Comparison of ENCODE assay signal across 26 mouse cellular contexts in the genomic region with DNA sequence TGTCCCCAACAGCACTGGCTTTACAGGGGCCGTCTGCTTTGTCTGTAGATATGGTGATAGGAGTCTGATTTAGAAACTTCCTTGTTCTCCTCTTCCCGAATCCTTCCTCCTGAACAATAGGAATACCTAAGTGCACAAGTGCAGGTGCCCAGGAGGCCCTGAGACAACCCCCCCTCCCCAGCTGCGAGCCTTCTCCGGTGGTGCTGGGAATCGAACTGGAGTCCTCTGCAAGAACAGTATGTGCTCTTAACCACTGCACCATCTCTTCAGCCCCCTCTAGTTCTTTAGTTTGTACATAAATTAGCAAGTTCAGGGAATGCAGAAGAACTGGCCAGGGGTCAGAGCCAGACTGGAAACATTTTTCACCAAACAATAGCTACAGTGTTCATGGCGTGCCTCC. TPM values are rescaled to one million over a fixed set of nuclear protein-coding genes. Genes with fewer than 3 reads are reported as not detected.
DNase-seq lines count a peak whose midpoint lies in the region; ATAC-seq and TF ChIP-seq lines count a peak whose summit lies in the region.
"Had no signal": no experiment of that assay in that cellular context is flagged by ENCODE, and none has a peak within 500 bp of the region (broad histone marks: within the 10 kb centered on the region; RNA-seq: fewer than 3 reads in every experiment).

No protein-coding gene starts in this region.

- no peak for DNase-seq in embryonic facial prominence, embryonic 10.5 days (ENCODE audit: low spot score)
- no peak for DNase-seq in lung, postnatal 10 days
- no peak for DNase-seq in stomach, postnatal 0 days (ENCODE audit: low spot score)
- no peak for DNase-seq in liver, embryonic 11.5 days (ENCODE audit: low spot score)
- DNase-seq in right cerebral cortex, postnatal 25 days: no peak
- DNase-seq: adrenal gland, postnatal 14 days; cerebellum, adult 2 months; cerebellum, postnatal 25 days; gastrocnemius, postnatal 25 days; heart, adult 18-20 months; heart, postnatal 10 days; kidney, adult 18-20 months; lung, adult 18-20 months; lung, postnatal 4 days had no signal

- no peaks in the 10 kb centered on the region for H3K9me3 ChIP-seq in embryonic facial prominence, embryonic 13.5 days
- H3K9me3 ChIP-seq in embryonic facial prominence, embryonic 10.5 days: no peaks in the 10 kb centered on the region
- H3K9me3 ChIP-seq in lung, embryonic 15.5 days: no peaks in the 10 kb centered on the region
- H3K9me3 ChIP-seq in intestine, embryonic 15.5 days: no peaks in the 10 kb centered on the region
- H3K9me3 ChIP-seq in stomach, postnatal 0 days (ENCODE audit: control insufficient read depth, low read length): no peaks in the 10 kb centered on the region
- H3K9me3 ChIP-seq in liver, embryonic 11.5 days (ENCODE audit: control insufficient read depth, low read length): no peaks in the 10 kb centered on the region
- H3K9me3 ChIP-seq: forebrain, embryonic 15.5 days; G1E; heart, embryonic 12.5 days; hindbrain, embryonic 10.5 days; liver, embryonic 12.5 days; midbrain, embryonic 15.5 days; neural tube, embryonic 12.5 days had no signal

- peaks cover 31% of the 10 kb centered on the region for H3K4me1 ChIP-seq in embryonic facial prominence, embryonic 13.5 days
- peaks cover 57% of the 10 kb centered on the region for H3K4me1 ChIP-seq in embryonic facial prominence, embryonic 10.5 days
- peaks cover 44% of the 10 kb centered on the region for H3K4me1 ChIP-seq in lung, embryonic 15.5 days
- peaks cover 33% of the 10 kb centered on the region for H3K4me1 ChIP-seq in intestine, embryonic 15.5 days (replicated peaks)
- no peaks in the 10 kb centered on the region; the same call in 1 of the 2 replicates for H3K4me1 ChIP-seq in stomach, postnatal 0 days (replicated peaks; ENCODE audit: control insufficient read depth, insufficient read depth)
- no peaks in the 10 kb centered on the region for H3K4me1 ChIP-seq in liver, embryonic 11.5 days (replicated peaks; ENCODE audit: control insufficient read depth, insufficient read depth, low read length)
- H3K4me1 ChIP-seq: forebrain, embryonic 15.5 days; liver, embryonic 12.5 days; midbrain, embryonic 15.5 days had no signal

- H3K9ac ChIP-seq in embryonic facial prominence, embryonic 13.5 days: no peak overlapping the region
- H3K9ac ChIP-seq in lung, embryonic 15.5 days: no peak overlapping the region
- H3K9ac ChIP-seq in intestine, embryonic 15.5 days: no peak overlapping the region
- H3K9ac ChIP-seq in stomach, postnatal 0 days (ENCODE audit: low read length): no peak overlapping the region
- no peak overlapping the region for H3K9ac ChIP-seq in liver, embryonic 11.5 days (ENCODE audit: low read depth, low read length)
- H3K9ac ChIP-seq: forebrain, embryonic 15.5 days; heart, embryonic 12.5 days; liver, embryonic 12.5 days; midbrain, embryonic 15.5 days; neural tube, embryonic 12.5 days had no signal

- no peaks in the 10 kb centered on the region for H3K36me3 ChIP-seq in embryonic facial prominence, embryonic 13.5 days
- no peaks in the 10 kb centered on the region for H3K36me3 ChIP-seq in embryonic facial prominence, embryonic 10.5 days (replicated peaks)
- no peaks in the 10 kb centered on the region for H3K36me3 ChIP-seq in lung, embryonic 15.5 days
- no peaks in the 10 kb centered on the region for H3K36me3 ChIP-seq in intestine, embryonic 15.5 days
- H3K36me3 ChIP-seq in stomach, postnatal 0 days (ENCODE audit: control insufficient read depth, insufficient read depth, low read length): no peaks in the 10 kb centered on the region
- no peaks in the 10 kb centered on the region for H3K36me3 ChIP-seq in liver, embryonic 11.5 days (ENCODE audit: control insufficient read depth, insufficient read depth, low read length)
- H3K36me3 ChIP-seq: forebrain, embryonic 15.5 days; G1E; heart, embryonic 12.5 days; hindbrain, embryonic 10.5 days; liver, embryonic 12.5 days; midbrain, embryonic 15.5 days; neural tube, embryonic 12.5 days had no signal

- 75% methylated on average over 6 of the region's 6 CpGs for WGBS in embryonic facial prominence, embryonic 13.5 days
- 69% methylated on average over 6 of the region's 6 CpGs for WGBS in embryonic facial prominence, embryonic 10.5 days
- WGBS in lung, embryonic 15.5 days: 70% methylated on average over 6 of the region's 6 CpGs
- WGBS in intestine, embryonic 15.5 days: 77% methylated on average over 6 of the region's 6 CpGs
- 76% methylated on average over 6 of the region's 6 CpGs for WGBS in stomach, postnatal 0 days
- WGBS in liver, embryonic 11.5 days: 73% methylated on average over 6 of the region's 6 CpGs

- ATAC-seq in embryonic facial prominence, embryonic 13.5 days (ENCODE audit: insufficient number of reproducible peaks, insufficient read depth, low FRiP score, low TSS enrichment, low read depth): no peak
- ATAC-seq in lung, embryonic 15.5 days (ENCODE audit: borderline replicate concordance, extremely low read depth, low FRiP score, low TSS enrichment): no peak
- ATAC-seq in intestine, embryonic 15.5 days: no peak
- no peak for ATAC-seq in stomach, postnatal 0 days (ENCODE audit: low FRiP score, low TSS enrichment)
- no peak for ATAC-seq in liver, embryonic 11.5 days (replicated peaks; ENCODE audit: low FRiP score)
- ATAC-seq: forebrain, embryonic 15.5 days; hindbrain, postnatal 0 days; liver, embryonic 12.5 days; midbrain, embryonic 15.5 days; Patski had no signal

- no peak for TF ChIP-seq EP300 in stomach, postnatal 0 days (optimal IDR thresholded peaks at IDR 0.05)

- no peak overlapping the region for H3K4me2 ChIP-seq in embryonic facial prominence, embryonic 13.5 days
- no peak overlapping the region for H3K4me2 ChIP-seq in lung, embryonic 15.5 days
- H3K4me2 ChIP-seq in intestine, embryonic 15.5 days (replicated peaks): no peak overlapping the region
- no peak overlapping the region for H3K4me2 ChIP-seq in stomach, postnatal 0 days (replicated peaks; ENCODE audit: low read depth)
- H3K4me2 ChIP-seq in liver, embryonic 11.5 days: no peak overlapping the region
- H3K4me2 ChIP-seq: forebrain, embryonic 15.5 days; heart, embryonic 12.5 days; liver, embryonic 12.5 days; midbrain, embryonic 15.5 days; neural tube, embryonic 12.5 days had no signal

- TF ChIP-seq CTCF in stomach, postnatal 0 days (IDR thresholded peaks at IDR 0.05; ENCODE audit: low read depth): no peak

- H3K4me3 ChIP-seq in embryonic facial prominence, embryonic 13.5 days: no peak overlapping the region
- H3K4me3 ChIP-seq in embryonic facial prominence, embryonic 10.5 days: no peak overlapping the region
- no peak overlapping the region for H3K4me3 ChIP-seq in lung, embryonic 15.5 days
- no peak overlapping the region for H3K4me3 ChIP-seq in intestine, embryonic 15.5 days (replicated peaks)
- no peak overlapping the region for H3K4me3 ChIP-seq in stomach, postnatal 0 days (ENCODE audit: low read depth, low read length)
- H3K4me3 ChIP-seq in liver, embryonic 11.5 days (ENCODE audit: low read depth, low read length): no peak overlapping the region
- H3K4me3 ChIP-seq: forebrain, embryonic 15.5 days; heart, embryonic 12.5 days; hindbrain, embryonic 10.5 days; liver, embryonic 12.5 days; midbrain, embryonic 15.5 days; neural tube, embryonic 12.5 days had no signal

- no peaks in the 10 kb centered on the region for H3K27me3 ChIP-seq in embryonic facial prominence, embryonic 13.5 days
- no peaks in the 10 kb centered on the region; the same call in 1 of the 2 replicates for H3K27me3 ChIP-seq in embryonic facial prominence, embryonic 10.5 days (replicated peaks; ENCODE audit: low read depth, poor library complexity, severe bottlenecking)
- H3K27me3 ChIP-seq in lung, embryonic 15.5 days: no peaks in the 10 kb centered on the region
- no peaks in the 10 kb centered on the region for H3K27me3 ChIP-seq in intestine, embryonic 15.5 days (replicated peaks)
- no peaks in the 10 kb centered on the region for H3K27me3 ChIP-seq in stomach, postnatal 0 days (ENCODE audit: control insufficient read depth, insufficient read depth, low read length)
- H3K27me3 ChIP-seq in liver, embryonic 11.5 days (replicated peaks; ENCODE audit: control insufficient read depth, insufficient read depth, low read length): 0 out of 2 replicates have a peak, but pooled peaks cover 2% of the 10 kb centered on the region
- H3K27me3 ChIP-seq: forebrain, embryonic 15.5 days; heart, embryonic 12.5 days; midbrain, embryonic 15.5 days; neural tube, embryonic 12.5 days; Patski had no signal

- H3K27ac ChIP-seq in embryonic facial prominence, embryonic 13.5 days: peak overlapping the region; percentile 51; the same call in 1 of the 2 replicates
- H3K27ac ChIP-seq in embryonic facial prominence, embryonic 10.5 days (replicated peaks): no peak overlapping the region
- peak overlapping the region; percentile 82; the same call in 1 of the 2 replicates for H3K27ac ChIP-seq in lung, embryonic 15.5 days
- H3K27ac ChIP-seq in intestine, embryonic 15.5 days: 0 out of 2 replicates have a peak overlapping the region, but pooled peaks have one; percentile 27
- peak overlapping the region; percentile 85 for H3K27ac ChIP-seq in stomach, postnatal 0 days (replicated peaks)
- no peak overlapping the region for H3K27ac ChIP-seq in liver, embryonic 11.5 days (ENCODE audit: low read depth, low read length)
- H3K27ac ChIP-seq: forebrain, embryonic 15.5 days; hindbrain, embryonic 10.5 days; hindbrain, postnatal 0 days; liver, embryonic 12.5 days; midbrain, embryonic 15.5 days; neural tube, embryonic 12.5 days had no signal

RNA-seq across cellular contexts. Expression of gene Cdh1, which starts 14.7 kb away (rescaled TPM):
- 37.9 and 44.5 TPM in 2 replicates for polyA plus RNA-seq in embryonic facial prominence, embryonic 13.5 days (2015; fragmentation: Nextera tagmentation; extraction: Ambion mirVana)
- polyA plus RNA-seq in embryonic facial prominence, embryonic 10.5 days (2016; fragmentation: Nextera tagmentation; extraction: Ambion mirVana): 22.1 and 24.4 TPM in 2 replicates
- 106 and 117 TPM in 2 replicates for polyA plus RNA-seq in lung, embryonic 15.5 days (2015; fragmentation: Nextera tagmentation; extraction: Ambion mirVana)
- 152 and 158 TPM in 2 replicates for polyA plus RNA-seq in intestine, embryonic 15.5 days (2015; fragmentation: Nextera tagmentation; extraction: Ambion mirVana)
- 118 and 131 TPM in 2 replicates for polyA plus RNA-seq in stomach, postnatal 0 days (2015; fragmentation: Nextera tagmentation; extraction: Ambion mirVana)
- polyA plus RNA-seq in liver, embryonic 11.5 days (2014; fragmentation: Nextera tagmentation; extraction: Ambion mirVana): 11.0 and 11.8 TPM in 2 replicates
- polyA plus RNA-seq: G1E had no signal

RNA-seq across cellular contexts. Expression of gene Gm10073, which starts 44.6 kb away (rescaled TPM):
- polyA plus RNA-seq in embryonic facial prominence, embryonic 13.5 days (2015; fragmentation: Nextera tagmentation; extraction: Ambion mirVana): 9.8 and 34.6 TPM in 2 replicates
- polyA plus RNA-seq in embryonic facial prominence, embryonic 10.5 days (2016; fragmentation: Nextera tagmentation; extraction: Ambion mirVana): 6.0 and 8.1 TPM in 2 replicates
- polyA plus RNA-seq in lung, embryonic 15.5 days (2015; fragmentation: Nextera tagmentation; extraction: Ambion mirVana): 8.3 and 9.0 TPM in 2 replicates
- polyA plus RNA-seq in intestine, embryonic 15.5 days (2015; fragmentation: Nextera tagmentation; extraction: Ambion mirVana): 15.5 and 20.2 TPM in 2 replicates
- polyA plus RNA-seq in stomach, postnatal 0 days (2015; fragmentation: Nextera tagmentation; extraction: Ambion mirVana): 13.8 and 14.2 TPM in 2 replicates
- 11.9 and 15.4 TPM in 2 replicates for polyA plus RNA-seq in liver, embryonic 11.5 days (2014; fragmentation: Nextera tagmentation; extraction: Ambion mirVana)

Comparison
In these comparisons a context has a peak if more than half of its experiments do, and no peak if none do; other contexts are left out.
1. H3K27ac ChIP-seq: peak in embryonic facial prominence, embryonic 13.5 days (single experiment), lung, embryonic 15.5 days (single experiment), intestine, embryonic 15.5 days (single experiment) and stomach, postnatal 0 days (single experiment); none in embryonic facial prominence, embryonic 10.5 days (single experiment) and liver, embryonic 11.5 days (single experiment).